Mouse (Mus musculus): ENCODE results near the gene Cdkn1a. TPM values are rescaled to one million over a fixed set of nuclear protein-coding genes. Genes with fewer than 3 reads are reported as not detected.

The Cdkn1a gene
- total and polyA plus RNA-seq, 3 experiments: 10.6 to 59.1 (median 37.5) TPM

- no peak for TF ChIP-seq RAD21 (IDR thresholded peaks at IDR 0.05; ENCODE audit: low read depth, low read length)
- TF ChIP-seq POLR2AphosphoS2 (IDR thresholded peaks at IDR 0.05; ENCODE audit: low read depth, low read length): no peak
- no peak for TF ChIP-seq USF1 (IDR thresholded peaks at IDR 0.05; ENCODE audit: low read depth, low read length)
- no peak for TF ChIP-seq POLR2A (IDR thresholded peaks at IDR 0.05; ENCODE audit: low read depth, low read length)
- TF ChIP-seq ELF1 (IDR thresholded peaks at IDR 0.05; ENCODE audit: low read depth, low read length): no peak
- no peak for TF ChIP-seq JUN (IDR thresholded peaks at IDR 0.05; ENCODE audit: insufficient read depth, low read depth, low read length)
- TF ChIP-seq CTCF (conservative IDR thresholded peaks at IDR 0.05 in 1 of 2, IDR thresholded peaks at IDR 0.05 in 1 of 2; ENCODE audit: low read depth in 2 of 2, low read length in 2 of 2): no peak
- no peak for TF ChIP-seq KAT2A (IDR thresholded peaks at IDR 0.05; ENCODE audit: insufficient replicate concordance, low read length)
- TF ChIP-seq IRF4 (IDR thresholded peaks at IDR 0.05; ENCODE audit: low read depth, low read length): no peak
- TF ChIP-seq ZMIZ1 (IDR thresholded peaks at IDR 0.05; ENCODE audit: low read depth, low read length): no peak
- no peaks in the 10 kb centered on the region for H3K27me3 ChIP-seq (replicated peaks)
- peaks cover 49% of the 10 kb centered on the region for H3K79me2 ChIP-seq (replicated peaks; ENCODE audit: control insufficient read depth, extremely low read depth, insufficient read depth, poor library complexity, severe bottlenecking)
- H3K4me2 ChIP-seq (ENCODE audit: insufficient read depth, low read depth, poor library complexity, severe bottlenecking): peak overlapping the region; percentile 57
- H3K4me1 ChIP-seq (ENCODE audit: control insufficient read depth in 1 of 2, insufficient read depth in 2 of 2): peaks cover 10 to 46% of the 10 kb centered on the region in 2 experiments; a peak in 3 of 4 replicates
- H3K9ac ChIP-seq (ENCODE audit: insufficient read depth, low read depth): peak overlapping the region; percentile 85
- H3K4me3 ChIP-seq (replicated peaks in 1 of 3; ENCODE audit: low read depth in 2 of 3, low read length in 2 of 3, poor library complexity in 1 of 3): peak overlapping the region; percentile 40 to 73 (median 68)
- H3K36me3 ChIP-seq (replicated peaks in 1 of 2; ENCODE audit: control insufficient read depth in 1 of 2, insufficient read depth in 1 of 2, low read length in 1 of 2): peaks cover 14 to 20% of the 10 kb centered on the region in 2 experiments
- in situ Hi-C loops (cut with MboI; ENCODE audit: low pct_ligation_motif_present, low pct_unique_long_range_greater_than_20kb, low sequenced_read_pairs) (loop anchor here (5.0 kb wide), 1 partner anchor 45 kb away; no protein-coding TSS in a partner anchor), dilution Hi-C loops (cut with MboI; ENCODE audit: extremely low pct_ligation_motif_present, extremely low pct_unique_long_range_greater_than_20kb, low sequenced_read_pairs) (no loop called here)
- peak overlapping the region; percentile 67; the same call in 1 of the 2 replicates for H3K27ac ChIP-seq (ENCODE audit: insufficient read depth, low read depth)
- H3K9me3 ChIP-seq (replicated peaks; ENCODE audit: low read length): peaks cover 7% of the 10 kb centered on the region
- no peak for DNase-seq (ENCODE audit: extremely low read depth)
These were observed 1.7 kb downstream of the Cdkn1a start for GRCm38 (mm10) chr17:29092497-29092896.

GRCm38 (mm10) chr17:29093110-29093952 lies 2.6 kb downstream of the Cdkn1a start:
- H3K9ac ChIP-seq (ENCODE audit: insufficient read depth, low read depth): peak overlapping the region; percentile 89
- peak; percentile 91 for DNase-seq (ENCODE audit: extremely low read depth)
- in situ Hi-C loops (cut with MboI; ENCODE audit: low pct_ligation_motif_present, low pct_unique_long_range_greater_than_20kb, low sequenced_read_pairs): loop anchor here (5.0 kb wide), 1 partner anchor 46 kb away; no protein-coding TSS in a partner anchor
- peak; percentile 99 for TF ChIP-seq ZMIZ1 (IDR thresholded peaks at IDR 0.05; ENCODE audit: low read depth, low read length)
- no peak; the same call in 1 of the 2 replicates for TF ChIP-seq SIN3A (IDR thresholded peaks at IDR 0.05; ENCODE audit: low read length)
- 0 out of 2 replicates have a peak, but pooled peaks have one; percentile 42 for TF ChIP-seq MAZ (IDR thresholded peaks at IDR 0.05; ENCODE audit: low read depth, low read length)
- TF ChIP-seq MXI1 (IDR thresholded peaks at IDR 0.05; ENCODE audit: low read depth, low read length): 0 out of 2 replicates have a peak, but pooled peaks have one; percentile 69
- TF ChIP-seq POLR2A (IDR thresholded peaks at IDR 0.05; ENCODE audit: low read depth, low read length): peak; percentile 100
- no peak for TF ChIP-seq JUN (IDR thresholded peaks at IDR 0.05; ENCODE audit: insufficient read depth, low read depth, low read length)
- no peak for TF ChIP-seq EP300 (IDR thresholded peaks at IDR 0.05; ENCODE audit: low read length)
- TF ChIP-seq TCF12 (IDR thresholded peaks at IDR 0.05; ENCODE audit: low read depth, low read length): peak; percentile 88
- TF ChIP-seq HCFC1 (IDR thresholded peaks at IDR 0.05; ENCODE audit: low read depth, low read length): no peak; the same call in 1 of the 2 replicates
- TF ChIP-seq IRF4 (IDR thresholded peaks at IDR 0.05; ENCODE audit: low read depth, low read length): peak; percentile 66; the same call in 1 of the 2 replicates
- TF ChIP-seq ELF1 (IDR thresholded peaks at IDR 0.05; ENCODE audit: low read depth, low read length): peak; percentile 28; the same call in 1 of the 2 replicates
- TF ChIP-seq CHD2 (IDR thresholded peaks at IDR 0.05; ENCODE audit: low read length): peak; percentile 89
- TF ChIP-seq KAT2A (IDR thresholded peaks at IDR 0.05; ENCODE audit: insufficient replicate concordance, low read length): no peak
- peak; percentile 51; the same call in 1 of the 2 replicates for TF ChIP-seq BHLHE40 (IDR thresholded peaks at IDR 0.05; ENCODE audit: low read depth, low read length)
- peak; percentile 73 for TF ChIP-seq MEF2A (IDR thresholded peaks at IDR 0.05; ENCODE audit: borderline replicate concordance, low read depth, low read length)
- peak; percentile 68; the same call in 1 of the 2 replicates for TF ChIP-seq E2F4 (IDR thresholded peaks at IDR 0.05; ENCODE audit: insufficient replicate concordance, low read depth, low read length)
- no peak for TF ChIP-seq USF1 (IDR thresholded peaks at IDR 0.05; ENCODE audit: low read depth, low read length)
- peak; percentile 99 for TF ChIP-seq NELFE (IDR thresholded peaks at IDR 0.05; ENCODE audit: low read depth, low read length)
- TF ChIP-seq ZNF384 (IDR thresholded peaks at IDR 0.05; ENCODE audit: low read depth, low read length): no peak
- TF ChIP-seq TBP (conservative IDR thresholded peaks at IDR 0.05; ENCODE audit: low read depth, low read length): peak; percentile 96
- TF ChIP-seq UBTF (IDR thresholded peaks at IDR 0.05; ENCODE audit: low read depth, low read length): no peak
- TF ChIP-seq ETS1 (conservative IDR thresholded peaks at IDR 0.05; ENCODE audit: low read depth, low read length): no peak; the same call in 1 of the 2 replicates
- TF ChIP-seq SMC3 (IDR thresholded peaks at IDR 0.05; ENCODE audit: low read depth, low read length): peak; percentile 23
- no peak for TF ChIP-seq GABPA (IDR thresholded peaks at IDR 0.05; ENCODE audit: insufficient replicate concordance, low read depth, low read length)
- TF ChIP-seq RCOR1 (conservative IDR thresholded peaks at IDR 0.05; ENCODE audit: low read depth, low read length): no peak

More at GRCm38 (mm10) chr17:29093110-29093952, 2.6 kb downstream of the Cdkn1a start:
- H3K4me1 ChIP-seq (ENCODE audit: control insufficient read depth in 1 of 2, insufficient read depth in 2 of 2): peaks cover 10 to 46% of the 10 kb centered on the region in 2 experiments; a peak in 3 of 4 replicates
- peak overlapping the region; percentile 57; the same call in 1 of the 2 replicates for H3K4me2 ChIP-seq (ENCODE audit: insufficient read depth, low read depth, poor library complexity, severe bottlenecking)
- H3K36me3 ChIP-seq (replicated peaks in 1 of 2; ENCODE audit: control insufficient read depth in 1 of 2, insufficient read depth in 1 of 2, low read length in 1 of 2): peaks cover 20 to 27% of the 10 kb centered on the region in 2 experiments
- dilution Hi-C loops (cut with MboI; ENCODE audit: extremely low pct_ligation_motif_present, extremely low pct_unique_long_range_greater_than_20kb, low sequenced_read_pairs): no loop called here
- H3K79me2 ChIP-seq (replicated peaks; ENCODE audit: control insufficient read depth, extremely low read depth, insufficient read depth, poor library complexity, severe bottlenecking): peaks cover 53% of the 10 kb centered on the region
- peaks cover 4% of the 10 kb centered on the region for H3K9me3 ChIP-seq (replicated peaks; ENCODE audit: low read length)
- peak overlapping the region; percentile 73 for H3K27ac ChIP-seq (ENCODE audit: insufficient read depth, low read depth)
- H3K4me3 ChIP-seq (replicated peaks in 1 of 3; ENCODE audit: low read depth in 2 of 3, low read length in 2 of 3, poor library complexity in 1 of 3): peak overlapping the region; percentile 73 to 84 (median 77)
- H3K27me3 ChIP-seq (replicated peaks): no peaks in the 10 kb centered on the region
